Mouse (Mus musculus) intestine, embryonic 16.5 days (tissue): ENCODE measurements around the gene Foxn3. TPM values are rescaled to one million over a fixed set of nuclear protein-coding genes. Genes with fewer than 3 reads are reported as not detected.

Source experiments
- ATAC-seq: fragments of 200-750 bp; cut with Nextera tagmentation; 2 replicates; pipeline ENCODE4 v1.8.0; 2017; ENCODE audit warnings: moderate TSS enrichment, moderate library complexity
- H3K27ac ChIP-seq: fragments of 300-500 bp; sonication (generic); 2 replicates; pipeline ENCODE4 v1.5.1; 2014; ENCODE audit warnings: mild to moderate bottlenecking, low read length
- H3K27me3 ChIP-seq: fragments of 300-500 bp; sonication (generic); replicated peaks from 2 replicates; pipeline ENCODE4 v1.6.1; 2014; ENCODE audit warnings: low read length, control low read depth, mixed read lengths; ENCODE audit not compliant: control insufficient read depth, insufficient read depth
- H3K36me3 ChIP-seq: fragments of 300-500 bp; sonication (generic); 2 replicates; pipeline ENCODE4 v1.6.1; 2014; ENCODE audit warnings: low read length, control low read depth; ENCODE audit not compliant: control insufficient read depth, insufficient read depth
- H3K4me1 ChIP-seq: fragments of 300-500 bp; sonication (generic); 2 replicates; pipeline ENCODE4 v1.6.1; 2014; ENCODE audit warnings: low read length, control low read depth, mixed read lengths; ENCODE audit not compliant: control insufficient read depth, insufficient read depth
- H3K4me2 ChIP-seq: fragments of 300-500 bp; sonication (generic); 2 replicates; pipeline ENCODE4 v1.6.1; 2014; ENCODE audit warnings: low read depth, low read length, control low read depth
- H3K4me3 ChIP-seq: fragments of 300-500 bp; sonication (generic); 2 replicates; pipeline ENCODE4 v1.5.1; 2014; ENCODE audit warnings: mild to moderate bottlenecking, low read length
- H3K9ac ChIP-seq: fragments of 300-500 bp; sonication (generic); 2 replicates; pipeline ENCODE4 v1.6.1; 2014; ENCODE audit warnings: low read depth, low read length
- H3K9me3 ChIP-seq: fragments of 300-500 bp; sonication (generic); 2 replicates; pipeline ENCODE4 v1.6.1; 2016; ENCODE audit warnings: low read length, control low read depth; ENCODE audit not compliant: control insufficient read depth
- WGBS: fragments of 180-500 bp; shearing (Covaris S2); extraction: QIAGEN DNeasy Blood & Tissue Kit; methylation state at CpG from one replicate; pipeline ENCODE4 v1.1.7; 2014; 5-methylcytosine and 5-hydroxymethylcytosine counted together
- polyA plus RNA-seq: library from polyadenylated mRNA; unstranded; fragments of >200 nt; fragmentation: Nextera tagmentation; extraction: Ambion mirVana; gene quantifications from 2 replicates; pipeline ENCODE4 v1.2.1, GENCODE M21; 2015

Foxn3 gene
- polyA plus RNA-seq, 1 experiment from 2014 or later: 43.0 TPM

DNA sequence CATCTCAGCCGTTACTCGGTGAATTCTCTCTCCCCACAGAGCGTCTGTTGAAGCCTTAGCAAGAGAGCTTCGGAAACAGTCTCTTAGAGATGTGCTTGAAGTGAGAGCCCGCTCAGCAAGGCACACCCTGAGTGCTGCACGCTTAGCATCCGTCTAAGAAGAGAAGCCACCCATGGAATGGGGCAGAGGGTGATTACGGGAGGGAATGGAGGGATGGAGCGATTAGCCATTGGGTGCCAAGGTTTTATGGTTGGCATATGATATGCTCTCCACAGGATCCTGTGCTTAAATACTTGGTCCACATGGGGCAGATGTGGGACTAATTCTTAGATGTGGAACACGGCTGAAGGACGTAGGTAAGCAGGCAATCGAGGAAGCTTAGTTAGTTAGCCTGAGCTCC, 45.3 kb downstream of the Foxn3 start:
- H3K27me3 ChIP-seq: no peaks in the 10 kb centered on the region
- 92% methylated on average over 12 of the region's 12 CpGs for WGBS
- 0 out of 2 replicates have a peak, but pooled peaks cover 2% of the 10 kb centered on the region for H3K4me1 ChIP-seq
- H3K4me3 ChIP-seq: no peak overlapping the region
- H3K4me2 ChIP-seq: no peak overlapping the region
- ATAC-seq: no peak
- H3K36me3 ChIP-seq: no peaks in the 10 kb centered on the region
- H3K27ac ChIP-seq: no peak overlapping the region
- no peaks in the 10 kb centered on the region for H3K9me3 ChIP-seq
- H3K9ac ChIP-seq: no peak overlapping the region

DNA sequence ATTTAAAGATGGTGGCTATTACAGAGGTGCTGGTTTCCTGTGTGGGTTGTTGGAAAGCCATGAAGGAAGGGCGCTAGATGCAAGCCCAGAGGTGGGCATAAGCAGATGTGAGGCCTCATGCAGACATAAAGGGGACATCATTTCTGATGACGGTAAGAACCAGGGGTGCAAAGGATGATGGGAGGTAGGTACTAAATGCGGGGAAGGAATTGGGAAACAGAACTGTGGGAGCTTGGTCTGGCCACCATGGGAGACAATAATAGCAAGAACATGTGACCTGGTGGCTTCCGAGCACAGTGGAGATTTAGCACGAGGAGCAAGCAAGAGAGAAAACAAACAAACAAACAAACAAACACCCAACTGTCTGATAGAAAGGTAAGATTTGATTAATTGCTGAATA, 46.1 kb downstream of the Foxn3 start:
- Histone ChIP-seq H3K9me3 (no peaks in the 10 kb centered on the region), H3K27me3 (no peaks in the 10 kb centered on the region), H3K27ac (no peak overlapping the region), H3K4me1 (0 out of 2 replicates have a peak, but pooled peaks cover 2% of the 10 kb centered on the region), H3K4me3 (no peak overlapping the region), H3K4me2 (no peak overlapping the region), H3K9ac (no peak overlapping the region), H3K36me3 (no peaks in the 10 kb centered on the region)
- 93% methylated on average over 5 of the region's 5 CpGs for WGBS
- ATAC-seq: no peak

DNA sequence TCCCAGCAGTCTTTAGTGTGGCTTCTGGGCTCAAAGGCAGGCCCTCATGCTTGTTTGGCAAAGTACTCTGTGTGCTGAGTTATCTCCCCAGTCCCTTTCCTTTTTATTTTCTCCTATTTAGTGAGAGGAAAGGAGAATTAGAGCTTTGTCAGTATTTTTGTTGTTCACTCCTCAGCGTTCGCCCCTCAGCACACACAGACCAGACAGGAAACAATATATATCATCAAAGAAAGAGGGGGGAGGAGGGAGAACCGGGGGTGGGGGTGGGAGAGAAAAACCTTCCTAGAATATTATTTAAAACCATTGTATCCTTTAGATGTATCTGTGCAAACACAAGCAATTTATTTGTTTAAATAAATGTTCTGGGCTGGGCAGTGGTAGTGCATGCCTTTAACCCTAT, 47.9 kb downstream of the Foxn3 start:
- 47% methylated on average over 3 of the region's 3 CpGs for WGBS

DNA sequence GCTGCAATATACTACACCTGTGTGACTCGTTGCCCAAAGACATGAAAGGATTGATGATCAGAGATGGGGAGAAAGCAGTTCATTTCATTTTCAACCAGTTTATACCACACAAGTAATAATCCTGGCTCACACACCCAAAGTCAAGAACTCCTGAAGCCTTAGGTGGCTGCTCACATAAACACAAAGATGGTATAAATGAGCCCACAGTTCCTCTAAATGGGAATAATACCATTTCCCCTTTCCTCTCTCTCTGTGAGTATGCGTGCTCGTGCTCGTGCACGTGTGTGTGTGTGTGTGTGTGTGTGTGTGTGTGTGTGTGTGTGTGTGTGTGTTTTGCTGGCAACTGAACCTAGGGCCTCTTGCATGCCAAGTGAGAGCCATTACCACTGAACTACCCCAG, 51.7 kb downstream of the Foxn3 start:
- H3K27ac ChIP-seq: no peak overlapping the region
- WGBS: 85% methylated on average over 5 of the region's 5 CpGs
- no peaks in the 10 kb centered on the region for H3K27me3 ChIP-seq
- 0 out of 2 replicates have a peak, but pooled peaks cover 2% of the 10 kb centered on the region for H3K4me1 ChIP-seq
- H3K9ac ChIP-seq: no peak overlapping the region
- no peaks in the 10 kb centered on the region for H3K9me3 ChIP-seq
- no peak for ATAC-seq
- H3K4me3 ChIP-seq: no peak overlapping the region
- H3K36me3 ChIP-seq: no peaks in the 10 kb centered on the region
- H3K4me2 ChIP-seq: no peak overlapping the region

More for the DNA sequence above, 47.9 kb downstream of the Foxn3 start:
- H3K36me3 ChIP-seq: no peaks in the 10 kb centered on the region
- no peak overlapping the region for H3K27ac ChIP-seq
- H3K4me2 ChIP-seq: no peak overlapping the region
- H3K4me3 ChIP-seq: no peak overlapping the region
- 0 out of 2 replicates have a peak, but pooled peaks cover 2% of the 10 kb centered on the region for H3K4me1 ChIP-seq
- H3K9me3 ChIP-seq: no peaks in the 10 kb centered on the region
- ATAC-seq: no peak
- no peak overlapping the region for H3K9ac ChIP-seq
- no peaks in the 10 kb centered on the region for H3K27me3 ChIP-seq

DNA sequence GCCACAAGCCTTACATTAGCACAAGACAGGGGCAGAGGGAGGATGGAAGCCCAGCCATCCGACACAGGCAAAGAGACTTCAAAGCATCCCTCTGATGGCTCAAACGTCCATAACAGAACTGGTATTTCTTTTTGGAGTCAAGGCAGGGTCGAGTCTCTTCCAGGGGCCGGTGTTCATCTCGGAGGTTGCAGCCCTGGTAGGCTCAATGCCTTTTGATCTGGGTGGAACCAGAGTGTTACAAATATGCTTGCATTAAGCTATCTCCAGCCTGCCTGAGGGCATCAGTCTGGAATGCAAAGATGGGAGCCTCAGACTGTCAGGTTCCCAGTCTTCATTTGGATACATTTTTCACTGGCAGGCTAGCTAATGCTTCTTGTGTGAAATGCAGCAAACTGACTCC, 52.6 kb downstream of the Foxn3 start:
- Histone ChIP-seq H3K4me3 (no peak overlapping the region), H3K27ac (no peak overlapping the region), H3K9me3 (no peaks in the 10 kb centered on the region), H3K4me2 (no peak overlapping the region), H3K4me1 (0 out of 2 replicates have a peak, but pooled peaks cover 2% of the 10 kb centered on the region), H3K9ac (no peak overlapping the region), H3K27me3 (no peaks in the 10 kb centered on the region), H3K36me3 (no peaks in the 10 kb centered on the region)
- 50% methylated on average over 5 of the region's 5 CpGs for WGBS
- no peak for ATAC-seq

DNA sequence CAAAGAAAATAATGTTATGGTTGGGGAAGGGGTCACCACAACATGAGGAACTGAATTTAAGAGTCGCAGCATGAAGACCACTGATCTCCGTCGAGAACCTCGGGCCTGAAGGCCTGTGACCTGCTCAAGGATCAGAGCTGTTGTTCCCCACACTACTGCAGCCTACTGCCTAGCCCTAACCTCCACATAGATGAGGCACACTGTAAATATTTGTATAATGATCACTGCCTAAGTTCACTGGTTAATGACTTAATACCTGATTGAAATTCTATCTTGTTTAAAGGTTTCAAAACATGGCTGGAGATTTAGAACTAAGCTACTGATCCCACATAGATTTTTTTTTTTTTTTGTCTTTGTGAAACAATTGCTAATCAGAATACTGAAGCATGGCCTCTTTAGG, 61.2 kb downstream of the Foxn3 start:
- no peaks in the 10 kb centered on the region for H3K27me3 ChIP-seq
- H3K9me3 ChIP-seq: no peaks in the 10 kb centered on the region
- no peak overlapping the region for H3K4me3 ChIP-seq
- H3K36me3 ChIP-seq: no peaks in the 10 kb centered on the region
- ATAC-seq: no peak
- 75% methylated on average over 4 of the region's 4 CpGs for WGBS
- H3K4me2 ChIP-seq: no peak overlapping the region
- no peak overlapping the region for H3K9ac ChIP-seq
- H3K27ac ChIP-seq: no peak overlapping the region
- no peaks in the 10 kb centered on the region for H3K4me1 ChIP-seq

DNA sequence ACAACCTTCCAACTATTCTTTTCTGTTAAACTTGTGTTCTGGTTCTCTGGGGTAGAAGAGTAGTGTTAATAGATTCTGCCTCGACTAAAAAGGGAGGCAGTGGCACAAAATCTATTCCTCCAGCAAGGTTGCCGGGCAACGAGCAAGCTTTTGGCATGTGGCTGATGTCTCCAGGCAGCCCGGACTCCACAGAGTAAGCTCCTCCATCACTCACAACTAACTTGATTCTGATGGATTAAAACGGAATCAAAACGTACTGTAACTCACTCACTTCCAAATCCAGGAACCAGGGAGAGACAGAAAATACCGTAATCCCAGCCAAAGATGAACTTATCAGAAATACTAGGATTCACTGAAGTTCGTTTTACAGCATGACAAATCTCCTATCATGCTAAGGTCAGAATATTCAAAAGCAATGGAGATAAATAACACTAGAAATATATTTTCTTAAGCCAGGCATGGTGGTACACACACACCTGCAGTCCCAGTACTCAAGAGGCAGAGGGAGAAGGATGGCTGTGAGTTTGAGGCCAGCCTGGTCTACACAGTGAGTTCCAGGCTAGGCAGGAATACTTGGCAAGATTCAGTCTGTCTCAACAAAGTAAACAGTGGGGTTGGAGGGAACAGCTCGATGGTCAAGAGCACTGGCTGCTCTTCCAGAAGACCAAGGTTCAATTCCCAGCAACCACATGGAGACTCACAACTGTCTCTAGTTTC, 64.2 kb downstream of the Foxn3 start:
- WGBS: 59% methylated on average over 9 of the region's 9 CpGs
- no peak for ATAC-seq
- Histone ChIP-seq H3K4me1 (no peaks in the 10 kb centered on the region), H3K36me3 (no peaks in the 10 kb centered on the region), H3K9ac (no peak overlapping the region), H3K27me3 (no peaks in the 10 kb centered on the region), H3K27ac (no peak overlapping the region), H3K4me3 (no peak overlapping the region), H3K4me2 (no peak overlapping the region), H3K9me3 (no peaks in the 10 kb centered on the region)

DNA sequence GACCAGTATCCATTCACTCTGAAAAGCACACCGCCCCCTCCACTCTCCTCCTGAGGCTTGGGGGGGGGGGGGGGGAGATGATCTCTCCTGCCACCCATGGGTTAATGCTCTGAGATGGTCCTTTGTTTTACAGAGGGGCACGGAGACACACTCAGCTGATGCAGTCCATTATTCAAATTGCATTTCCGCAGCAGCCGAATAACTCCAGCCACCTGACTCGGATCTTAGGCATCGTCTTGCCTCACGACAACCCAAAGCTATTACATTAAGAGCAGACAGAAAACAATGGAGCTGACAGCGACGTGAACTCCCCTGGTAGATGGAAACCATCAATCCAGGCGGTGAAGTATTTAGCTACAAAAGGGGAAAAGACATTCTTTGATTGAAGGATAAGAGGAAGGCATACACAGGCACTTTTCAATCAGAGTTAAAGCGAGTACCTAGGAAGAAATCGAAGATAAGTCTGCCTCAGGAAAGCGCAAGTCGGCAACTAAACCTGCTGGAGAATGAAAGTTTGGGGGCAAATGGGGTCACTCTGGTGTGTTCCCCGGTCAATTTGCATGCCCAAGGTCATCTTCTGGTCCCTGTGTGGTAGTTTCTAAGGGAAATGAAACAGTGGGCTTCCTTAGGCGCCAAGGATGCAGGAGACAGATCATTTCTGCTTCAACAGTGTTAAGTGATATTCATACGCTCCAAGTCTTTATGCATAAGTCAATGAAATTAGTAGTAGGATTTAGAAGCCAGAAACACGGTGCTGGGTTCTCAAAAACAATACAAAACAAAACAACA, 65.0 kb downstream of the Foxn3 start:
- Histone ChIP-seq H3K36me3 (no peaks in the 10 kb centered on the region), H3K9ac (no peak overlapping the region), H3K4me1 (no peaks in the 10 kb centered on the region), H3K4me3 (no peak overlapping the region), H3K4me2 (no peak overlapping the region), H3K27ac (no peak overlapping the region), H3K9me3 (no peaks in the 10 kb centered on the region), H3K27me3 (no peaks in the 10 kb centered on the region)
- no peak for ATAC-seq
- WGBS: 63% methylated on average over 18 of the region's 18 CpGs

DNA sequence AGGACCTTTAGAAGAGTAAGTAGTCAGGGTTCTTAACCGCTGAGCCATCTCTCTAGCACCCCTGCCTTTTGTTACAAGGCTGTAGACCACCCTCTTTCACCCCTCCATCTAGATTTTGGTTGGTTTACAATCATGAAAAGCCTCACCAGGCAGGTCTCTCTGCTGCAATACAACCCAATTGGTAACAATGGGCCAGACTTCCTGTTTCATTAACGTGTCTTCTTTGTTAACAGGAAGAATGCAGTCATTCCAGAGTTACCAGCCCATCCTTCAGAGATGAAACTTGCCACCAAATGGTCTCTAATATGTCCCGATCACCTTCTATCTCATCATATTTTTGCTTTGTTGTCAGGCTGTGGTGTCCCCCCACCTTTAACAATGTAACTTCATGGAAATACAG, 66.4 kb downstream of the Foxn3 start:
- Histone ChIP-seq H3K9me3 (no peaks in the 10 kb centered on the region), H3K4me1 (no peaks in the 10 kb centered on the region), H3K4me2 (no peak overlapping the region), H3K36me3 (no peaks in the 10 kb centered on the region), H3K27ac (no peak overlapping the region), H3K9ac (no peak overlapping the region), H3K4me3 (no peak overlapping the region), H3K27me3 (no peaks in the 10 kb centered on the region)
- 79% methylated on average over 3 of the region's 3 CpGs for WGBS
- no peak for ATAC-seq
